Mouse (Mus musculus) spleen, postnatal 0 days (tissue): ENCODE data around the gene Hexdc. TPM values are rescaled to one million over a fixed set of nuclear protein-coding genes. Genes with fewer than 3 reads are reported as not detected.

Source experiments
- polyA plus RNA-seq: library from polyadenylated mRNA; unstranded; fragments of >200 nt; fragmentation: Nextera tagmentation; extraction: Ambion mirVana; gene quantifications from 2 replicates; pipeline ENCODE4 v1.2.1, GENCODE M21; 2015

Gene Hexdc
- 3.8 TPM in 2 replicates for polyA plus RNA-seq

DNA sequence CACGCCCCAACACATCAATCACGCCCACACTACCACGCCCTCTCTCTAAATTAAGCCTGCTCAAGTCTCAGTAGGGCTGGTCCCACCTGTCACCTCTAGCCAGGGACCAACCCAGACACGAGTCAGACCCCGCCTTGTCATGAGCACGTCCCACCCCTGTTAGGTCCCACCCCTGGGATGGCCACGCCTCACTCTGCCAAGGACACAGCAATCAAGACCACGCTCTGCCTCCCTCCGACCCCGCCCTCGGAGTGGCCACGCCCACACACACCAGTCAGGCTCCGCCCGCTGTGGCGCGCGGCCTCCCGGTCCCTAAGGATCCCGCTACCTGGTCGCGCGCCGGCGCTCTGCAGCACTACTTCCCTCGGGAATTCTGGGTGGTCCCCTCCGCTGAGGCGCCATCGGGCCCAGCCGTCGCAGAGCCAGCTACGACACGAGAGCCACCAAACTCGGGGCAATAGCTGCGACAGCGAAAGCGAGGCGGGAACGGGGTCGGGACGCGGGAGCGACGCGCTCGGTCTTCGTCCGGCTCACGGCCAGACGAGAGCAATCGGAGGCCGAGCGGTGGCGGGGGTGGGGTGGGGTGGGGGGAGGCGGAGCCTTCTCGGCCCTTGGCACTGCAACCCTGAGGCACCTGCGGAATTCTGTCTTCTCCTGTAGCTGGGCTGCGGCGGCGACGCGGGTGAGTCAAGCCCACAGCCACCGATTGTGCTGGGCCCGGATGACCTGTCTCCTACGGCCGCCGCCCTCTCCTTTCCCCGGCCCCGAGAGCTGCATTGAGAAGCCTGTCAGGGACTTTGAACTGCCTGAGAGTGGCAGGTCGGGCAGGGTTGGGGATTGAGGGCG lies at the start of gene Hexdc, which contains the start of gene Ogfod3:
Gene Hexdc, plus strand, starts transcription at position 273 of the 846 bp plus-strand sequence.
Gene Ogfod3, minus strand, starts transcription at position 551 of the 846 bp plus-strand sequence.

DNA sequence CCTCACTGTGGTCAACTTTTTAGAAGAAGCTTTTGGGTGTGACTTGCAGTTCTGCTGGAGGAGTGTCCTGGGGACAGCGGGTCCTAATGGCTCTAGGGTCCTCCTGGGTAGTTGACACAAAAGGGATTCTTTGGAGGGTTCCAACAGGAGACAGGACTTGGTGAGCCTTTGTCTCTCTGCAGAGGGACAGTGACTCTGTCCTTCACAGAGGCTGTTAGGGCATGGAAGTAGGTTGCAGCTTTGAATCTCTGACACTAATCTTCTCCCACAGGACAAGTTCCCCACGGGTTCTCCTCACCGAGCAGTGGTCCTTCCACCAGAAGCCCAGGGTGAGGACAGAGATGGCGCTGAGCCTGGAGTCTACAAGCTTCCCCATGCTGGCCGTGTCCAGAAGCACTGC lies 44.3 kb upstream of the Hexdc start, which contains the start of gene Uts2r:
Gene Uts2r, plus strand, starts transcription at position 301 of the 400 bp plus-strand sequence.

DNA sequence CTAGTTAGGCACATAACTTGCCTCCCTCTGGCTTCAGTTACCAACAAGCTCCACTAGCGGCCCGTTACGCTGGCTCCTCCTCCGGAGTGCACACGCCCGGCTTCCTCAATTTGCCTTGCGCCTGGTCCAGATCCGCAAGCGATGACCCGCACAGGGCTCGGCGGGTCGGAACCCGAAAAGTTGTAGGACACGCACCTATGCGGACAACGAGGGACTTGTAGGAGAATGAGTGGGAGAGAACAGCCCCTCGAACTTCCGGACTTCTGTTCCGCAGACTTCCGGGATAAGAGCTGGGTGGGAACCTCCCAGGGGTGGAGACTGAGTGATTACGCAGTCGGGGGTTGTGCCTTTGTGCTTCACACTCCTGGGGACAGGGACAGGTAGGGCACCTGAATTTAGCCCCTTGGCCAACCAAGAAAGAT lies 24.8 kb downstream of the Hexdc start, which contains the start of gene Cybc1:
Gene Cybc1, minus strand, starts transcription at position 305 of the 422 bp plus-strand sequence.

DNA sequence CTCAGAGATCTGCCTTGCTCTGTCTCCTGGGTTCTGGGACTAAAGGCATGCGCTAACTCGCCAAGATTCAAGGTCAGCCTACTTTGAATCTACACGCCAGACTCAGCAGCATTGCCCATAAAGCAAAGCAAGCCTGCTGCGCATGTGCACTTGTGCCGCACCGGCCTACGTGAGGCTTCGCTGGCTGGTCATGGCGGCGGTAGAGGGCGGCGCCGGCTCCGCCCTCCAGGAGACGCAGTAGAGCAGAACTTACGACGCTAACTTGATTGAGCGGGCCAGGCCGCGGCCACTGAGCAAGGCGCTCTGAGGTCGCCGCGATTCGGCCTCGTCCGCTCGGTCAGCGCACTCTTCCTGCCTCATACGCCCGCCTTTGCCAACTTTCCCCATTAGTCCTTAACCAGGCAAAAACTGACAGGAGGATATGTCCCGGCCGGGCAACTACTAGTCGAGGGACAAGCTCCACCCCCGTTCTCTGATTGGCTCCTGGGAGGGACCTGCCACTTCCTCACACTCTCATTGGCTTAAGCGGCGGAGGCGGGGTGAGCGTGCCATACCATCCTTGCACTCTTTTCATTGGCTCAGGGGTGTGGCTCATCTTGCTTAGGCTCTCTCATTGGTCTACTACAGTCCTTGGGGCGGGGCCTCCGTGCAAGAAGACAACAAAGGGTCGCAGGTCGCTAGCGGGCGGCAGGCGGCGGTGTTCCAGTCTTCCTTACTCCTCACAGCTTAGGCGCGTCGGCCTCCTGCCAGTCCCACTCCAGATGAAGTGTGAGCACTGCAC lies 32.5 kb downstream of the Hexdc start, which contains the start of gene Narf:
Gene Narf, plus strand, starts transcription at position 690 of the 781 bp plus-strand sequence.

DNA sequence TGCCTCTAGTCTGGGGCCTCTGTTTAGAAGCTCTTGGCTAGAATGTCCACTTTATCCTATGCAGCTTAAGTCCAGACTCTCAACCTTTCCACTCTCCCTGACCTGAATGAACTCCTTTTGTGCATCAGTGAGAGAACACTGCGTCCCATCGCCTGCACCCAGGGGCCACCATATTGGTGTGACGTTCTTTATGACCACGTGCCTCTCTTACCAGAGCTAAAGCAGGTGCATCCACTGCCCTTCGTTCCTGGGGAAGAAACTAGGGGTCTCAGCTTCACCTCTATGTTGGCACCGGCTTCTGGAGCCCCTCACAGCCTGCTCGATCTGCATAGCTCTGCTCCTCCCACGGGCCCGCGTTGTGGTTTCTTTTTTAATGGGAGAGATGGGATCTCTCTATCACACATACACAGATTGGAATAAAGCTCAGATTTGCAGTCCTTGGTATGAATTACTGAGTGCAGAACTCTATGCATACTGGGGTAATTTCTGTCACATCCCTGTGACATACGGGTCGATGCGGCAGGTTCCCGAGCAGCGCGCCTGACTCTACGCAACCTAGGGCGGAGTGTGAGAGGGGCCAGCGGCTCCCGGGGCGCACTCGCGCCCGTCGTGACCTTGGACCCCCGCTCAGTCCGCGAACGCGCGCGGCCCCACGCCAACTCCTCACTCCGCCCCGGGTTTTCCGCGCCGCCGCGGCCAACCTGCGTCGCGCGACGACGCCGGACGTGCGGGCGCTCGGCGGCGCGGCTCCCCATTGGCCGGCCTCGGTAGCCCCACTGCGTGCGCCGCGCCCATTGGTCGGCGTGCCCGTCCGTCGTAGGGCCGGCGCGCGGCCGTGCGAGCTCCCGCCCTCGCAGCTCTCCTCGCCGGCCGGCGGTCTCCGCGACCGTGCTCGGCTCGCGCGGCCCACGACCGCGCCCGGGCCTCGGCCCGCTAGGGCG lies 55.2 kb downstream of the Hexdc start, which contains the start of gene Foxk2:
Gene Foxk2, plus strand, starts transcription at position 831 of the 941 bp plus-strand sequence.

Other genes with a start within 250 kb of the Hexdc start
- 45.4 and 51.5 TPM in 2 replicates for gene Csnk1d, start 213.1 kb upstream of the Hexdc start, polyA plus RNA-seq
- gene Cd7, start 165.0 kb upstream of the Hexdc start, polyA plus RNA-seq: 4.1 and 7.0 TPM in 2 replicates
- 0.19 and 0.29 TPM in 2 replicates for gene Sectm1b, start 140.9 kb upstream of the Hexdc start, polyA plus RNA-seq
- 0.16 TPM in 1 of 2 replicates, not detected in the other for gene Sectm1a, start 123.2 kb upstream of the Hexdc start, polyA plus RNA-seq
- 0.06 TPM in 1 of 2 replicates, not detected in the other for gene Tex19.2, start 85.8 kb upstream of the Hexdc start, polyA plus RNA-seq
- not detected in 2 replicates for gene Tex19.1, start 58.3 kb upstream of the Hexdc start, polyA plus RNA-seq
- gene Uts2r, start 44.2 kb upstream of the Hexdc start, polyA plus RNA-seq: not detected in 2 replicates
- gene Ogfod3, start 278 bp downstream of the Hexdc start, polyA plus RNA-seq: 14.7 and 15.4 TPM in 2 replicates
- 28.1 and 31.3 TPM in 2 replicates for gene Cybc1, start 24.9 kb downstream of the Hexdc start, polyA plus RNA-seq
- gene Narf, start 32.8 kb downstream of the Hexdc start, polyA plus RNA-seq: 56.7 and 66.8 TPM in 2 replicates
- gene Foxk2, start 55.6 kb downstream of the Hexdc start, polyA plus RNA-seq: 4.7 and 5.0 TPM in 2 replicates
- gene Wdr45b, start 150.0 kb downstream of the Hexdc start, polyA plus RNA-seq: 26.8 and 35.3 TPM in 2 replicates
- 1.3 and 2.7 TPM in 2 replicates for gene Rab40b, start 183.8 kb downstream of the Hexdc start, polyA plus RNA-seq
- gene Fn3krp, start 217.0 kb downstream of the Hexdc start, polyA plus RNA-seq: 29.8 and 35.5 TPM in 2 replicates
- 40.1 and 43.0 TPM in 2 replicates for gene Fn3k, start 230.5 kb downstream of the Hexdc start, polyA plus RNA-seq
- gene Tbcd, start 247.5 kb downstream of the Hexdc start, polyA plus RNA-seq: 25.2 and 26.2 TPM in 2 replicates